Mouse (Mus musculus) forebrain, embryonic 13.5 days (tissue): ENCODE results near the gene Pnmt. TPM values are rescaled to one million over a fixed set of nuclear protein-coding genes. Genes with fewer than 3 reads are reported as not detected.
A peak's percentile ranks its signal among the peaks of the same experiment; 100 is the strongest.

Experiments used
- ATAC-seq: fragments of 200-750 bp; cut with Nextera tagmentation; 2 replicates; pipeline ENCODE4 v1.8.0; 2017
- H3K27ac ChIP-seq: fragments of 300-500 bp; sonication (generic); 2 replicates; pipeline ENCODE4 v1.5.1; 2015; ENCODE audit warnings: inconsistent platforms, mild to moderate bottlenecking, moderate library complexity
- H3K27me3 ChIP-seq: fragments of 300-500 bp; sonication (generic); 2 replicates; pipeline ENCODE4 v1.6.1; 2015; ENCODE audit warnings: mild to moderate bottlenecking, inconsistent platforms
- H3K36me3 ChIP-seq: fragments of 300-500 bp; sonication (generic); 2 replicates; pipeline ENCODE4 v1.6.1; 2015; ENCODE audit warnings: mild to moderate bottlenecking, inconsistent platforms; ENCODE audit not compliant: poor library complexity, severe bottlenecking
- H3K4me1 ChIP-seq: fragments of 300-500 bp; sonication (generic); 2 replicates; pipeline ENCODE4 v1.6.1; 2015; ENCODE audit warnings: inconsistent platforms
- H3K4me2 ChIP-seq: fragments of 300-500 bp; sonication (generic); 2 replicates; pipeline ENCODE4 v1.6.1; 2015; ENCODE audit warnings: inconsistent platforms, mild to moderate bottlenecking, moderate library complexity
- H3K4me3 ChIP-seq: fragments of 300-500 bp; sonication (generic); 2 replicates; pipeline ENCODE4 v1.5.1; 2015; ENCODE audit warnings: mild to moderate bottlenecking, inconsistent platforms
- H3K9ac ChIP-seq: fragments of 300-500 bp; sonication (generic); 2 replicates; pipeline ENCODE4 v1.6.1; 2015; ENCODE audit warnings: mild to moderate bottlenecking, inconsistent platforms
- H3K9me3 ChIP-seq: fragments of 300-500 bp; sonication (generic); replicated peaks from 2 replicates; pipeline ENCODE4 v1.6.1; 2016; ENCODE audit warnings: inconsistent platforms
- WGBS: fragments of 180-500 bp; shearing (Covaris S2); methylation state at CpG from one replicate; pipeline ENCODE4 v1.1.7; 2015; 5-methylcytosine and 5-hydroxymethylcytosine counted together
- polyA plus RNA-seq: library from polyadenylated mRNA; unstranded; fragments of >200 nt; fragmentation: Nextera tagmentation; extraction: Ambion mirVana; gene quantifications from 2 replicates; pipeline ENCODE4 v1.2.1, GENCODE M21; 2015

The Pnmt gene
- polyA plus RNA-seq, 1 experiment from 2014 or later: not detected

- H3K27ac ChIP-seq: no peak overlapping the region
- peaks cover 50% of the 10 kb centered on the region for H3K36me3 ChIP-seq
- H3K4me1 ChIP-seq: no peaks in the 10 kb centered on the region
- no peak for ATAC-seq
- H3K4me3 ChIP-seq: no peak overlapping the region
- H3K9me3 ChIP-seq: no peaks in the 10 kb centered on the region
- no peak overlapping the region for H3K9ac ChIP-seq
- WGBS: 74% methylated on average over 9 of the region's 9 CpGs
- H3K4me2 ChIP-seq: no peak overlapping the region
- H3K27me3 ChIP-seq: no peaks in the 10 kb centered on the region
Measured at GRCm38 (mm10) chr11:98431743-98432502, 45.7 kb downstream of the Pnmt start.

DNA sequence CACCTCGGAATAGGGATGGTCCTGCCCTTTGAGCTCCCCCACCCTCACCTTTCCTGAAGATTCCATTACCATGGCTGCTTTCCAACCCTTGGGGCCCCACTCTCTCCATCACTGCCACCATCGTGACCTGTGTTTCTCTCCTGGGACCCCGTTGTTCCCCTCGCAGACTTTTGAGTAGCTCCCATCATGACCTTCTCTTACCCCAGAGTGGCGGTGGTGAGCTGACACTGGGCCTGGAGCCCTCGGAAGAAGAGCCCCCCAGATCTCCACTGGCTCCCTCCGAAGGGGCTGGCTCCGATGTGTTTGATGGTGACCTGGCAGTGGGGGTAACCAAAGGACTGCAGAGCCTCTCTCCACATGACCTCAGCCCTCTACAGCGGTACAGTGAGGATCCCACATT lies 49.5 kb downstream of the Pnmt start:
- ATAC-seq: no peak
- no peak overlapping the region for H3K4me3 ChIP-seq
- no peaks in the 10 kb centered on the region for H3K9me3 ChIP-seq
- peaks cover 37% of the 10 kb centered on the region for H3K36me3 ChIP-seq
- no peaks in the 10 kb centered on the region for H3K27me3 ChIP-seq
- no peak overlapping the region for H3K9ac ChIP-seq
- 93% methylated on average over 9 of the region's 9 CpGs for WGBS
- H3K4me2 ChIP-seq: no peak overlapping the region
- no peak overlapping the region for H3K27ac ChIP-seq
- H3K4me1 ChIP-seq: peaks cover 10% of the 10 kb centered on the region

DNA sequence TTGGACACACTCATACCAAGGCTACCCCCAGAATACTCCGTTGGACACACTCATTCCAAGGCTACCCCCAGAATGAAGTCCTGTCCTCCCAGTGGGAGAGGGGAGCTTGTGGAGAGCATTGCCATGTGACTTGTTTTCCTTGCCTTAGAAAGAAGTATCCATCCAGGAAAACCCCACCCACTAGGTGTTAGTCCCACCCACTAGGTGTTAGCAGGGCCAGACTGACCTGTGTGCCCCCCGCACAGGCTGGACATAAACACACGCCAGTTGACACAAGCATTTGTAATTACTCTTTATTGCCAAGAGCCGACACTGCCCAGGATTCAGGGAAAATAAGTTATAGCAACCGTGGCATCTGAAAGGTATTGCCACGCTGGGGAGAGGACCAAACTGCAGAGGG lies 51.2 kb downstream of the Pnmt start:
- H3K9me3 ChIP-seq: no peaks in the 10 kb centered on the region
- WGBS: 89% methylated on average over 6 of the region's 6 CpGs
- no peak overlapping the region for H3K9ac ChIP-seq
- peak overlapping the region; percentile 88; the same call in 1 of the 2 replicates for H3K4me2 ChIP-seq
- no peak overlapping the region for H3K4me3 ChIP-seq
- peaks cover 37% of the 10 kb centered on the region for H3K36me3 ChIP-seq
- H3K27ac ChIP-seq: no peak overlapping the region
- no peaks in the 10 kb centered on the region for H3K27me3 ChIP-seq
- no peak for ATAC-seq
- H3K4me1 ChIP-seq: peaks cover 10% of the 10 kb centered on the region

Other genes with a start within 250 kb of the Pnmt start
- 31.8 and 32.9 TPM in 2 replicates for gene Fbxl20, start 236.0 kb upstream of the Pnmt start, polyA plus RNA-seq
- 77.5 and 78.3 TPM in 2 replicates for gene Med1, start 193.2 kb upstream of the Pnmt start, polyA plus RNA-seq
- gene Cdk12, start 183.4 kb upstream of the Pnmt start, polyA plus RNA-seq: 17.7 and 19.0 TPM in 2 replicates
- gene Neurod2, start 56.8 kb upstream of the Pnmt start, polyA plus RNA-seq: 45.4 and 72.1 TPM in 2 replicates
- gene Ppp1r1b, start 38.0 kb upstream of the Pnmt start, polyA plus RNA-seq: 14.6 and 20.0 TPM in 2 replicates
- gene Stard3, start 28.1 kb upstream of the Pnmt start, polyA plus RNA-seq: 44.0 and 45.5 TPM in 2 replicates
- 0.18 and 0.19 TPM in 2 replicates for gene Tcap, start 2.6 kb upstream of the Pnmt start, polyA plus RNA-seq
- 6.7 and 9.2 TPM in 2 replicates for gene Pgap3, start 14.0 kb downstream of the Pnmt start, polyA plus RNA-seq
- 6.7 and 7.4 TPM in 2 replicates for gene Erbb2, start 26.0 kb downstream of the Pnmt start, polyA plus RNA-seq
- 208 and 237 TPM in 2 replicates for gene Mien1, start 52.5 kb downstream of the Pnmt start, polyA plus RNA-seq
- gene Grb7, start 59.9 kb downstream of the Pnmt start, polyA plus RNA-seq: 0.21 and 0.35 TPM in 2 replicates
- not detected in 2 replicates for gene Ikzf3, start 159.6 kb downstream of the Pnmt start, polyA plus RNA-seq
- gene Zpbp2, start 164.6 kb downstream of the Pnmt start, polyA plus RNA-seq: not detected in 2 replicates
- gene Ormdl3, start 200.9 kb downstream of the Pnmt start, polyA plus RNA-seq: 77.3 and 88.0 TPM in 2 replicates
- gene Lrrc3c, start 211.8 kb downstream of the Pnmt start, polyA plus RNA-seq: not detected in 2 replicates
- gene Gm12355, start 239.2 kb downstream of the Pnmt start, polyA plus RNA-seq: 1.2 and 1.3 TPM in 2 replicates
- not detected in 2 replicates for gene Gsdma3, start 239.9 kb downstream of the Pnmt start, polyA plus RNA-seq